Mouse (Mus musculus) limb, embryonic 11.5 days (tissue): ENCODE measurements around the gene Gm28047. TPM values are rescaled to one million over a fixed set of nuclear protein-coding genes. Genes with fewer than 3 reads are reported as not detected.

Experiments used
- ATAC-seq: fragments of 200-750 bp; cut with Nextera tagmentation; 2 replicates; pipeline ENCODE4 v1.8.0; 2017; ENCODE audit warnings: low read depth; ENCODE audit not compliant: insufficient number of reproducible peaks, low FRiP score, low TSS enrichment
- DNase-seq: peaks from one replicate; pipeline ENCODE4 v3.0.0-alpha.2; 2015; ENCODE audit warnings: low spot score
- H3K27ac ChIP-seq: fragments of 300-500 bp; sonication (generic); replicated peaks from 2 replicates; pipeline ENCODE4 v1.5.1; 2014; ENCODE audit warnings: low read depth, mild to moderate bottlenecking, low read length
- H3K27me3 ChIP-seq: fragments of 300-500 bp; sonication (generic); 2 replicates; pipeline ENCODE4 v1.6.1; 2014; ENCODE audit warnings: mild to moderate bottlenecking, low read length, mixed read lengths; ENCODE audit not compliant: control insufficient read depth, insufficient read depth
- H3K36me3 ChIP-seq: fragments of 300-500 bp; sonication (generic); 2 replicates; pipeline ENCODE4 v1.6.1; 2014; ENCODE audit warnings: mild to moderate bottlenecking, low read length, moderate library complexity, mixed read lengths; ENCODE audit not compliant: control insufficient read depth, insufficient read depth
- H3K4me1 ChIP-seq: fragments of 300-500 bp; sonication (generic); 2 replicates; pipeline ENCODE4 v1.6.1; 2014; ENCODE audit warnings: low read length, mixed read lengths; ENCODE audit not compliant: control insufficient read depth, insufficient read depth
- H3K4me2 ChIP-seq: fragments of 300-500 bp; sonication (generic); 2 replicates; pipeline ENCODE4 v1.6.1; 2014; ENCODE audit warnings: low read depth, mild to moderate bottlenecking, moderate library complexity; ENCODE audit not compliant: severe bottlenecking
- H3K4me3 ChIP-seq: fragments of 300-500 bp; sonication (generic); 2 replicates; pipeline ENCODE4 v1.5.1; 2014; ENCODE audit warnings: low read depth, low read length
- H3K9ac ChIP-seq: fragments of 300-500 bp; sonication (generic); 2 replicates; pipeline ENCODE4 v1.6.1; 2014; ENCODE audit warnings: mild to moderate bottlenecking, low read length
- H3K9me3 ChIP-seq: fragments of 300-500 bp; sonication (generic); 2 replicates; pipeline ENCODE4 v1.6.1; 2016; ENCODE audit warnings: low read length; ENCODE audit not compliant: control insufficient read depth
- WGBS: fragments of 180-500 bp; shearing (Covaris S2); extraction: QIAGEN DNeasy Blood & Tissue Kit; methylation state at CpG from one replicate; pipeline ENCODE4 v1.1.7; 2014; 5-methylcytosine and 5-hydroxymethylcytosine counted together
- polyA plus RNA-seq: library from polyadenylated mRNA; unstranded; fragments of >200 nt; fragmentation: Nextera tagmentation; extraction: Ambion mirVana; gene quantifications from 2 replicates; pipeline ENCODE4 v1.2.1, GENCODE M21; 2014

Gene Gm28047
- polyA plus RNA-seq, 1 experiment from 2014 or later, result not detected

DNA sequence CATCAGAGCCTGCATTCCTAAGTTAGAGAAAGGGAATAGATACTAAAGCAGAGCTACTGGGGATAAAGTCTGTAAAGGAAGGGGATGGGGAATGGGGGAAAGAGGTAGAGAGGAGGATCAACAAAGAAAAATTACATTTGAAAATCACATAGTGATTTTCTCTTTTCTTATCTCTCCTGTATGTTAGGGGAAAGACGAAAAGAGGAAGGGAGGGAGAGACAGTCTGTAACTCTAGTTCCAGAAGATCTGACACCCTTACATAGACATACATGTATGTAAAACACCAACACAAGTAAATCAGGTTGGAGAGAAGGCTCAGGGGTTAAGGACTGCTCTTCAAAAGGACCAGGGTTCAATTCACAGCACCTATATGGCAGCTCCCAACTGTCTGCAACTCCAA is 43.7 kb downstream of the Gm28047 start:
- Histone ChIP-seq H3K27me3 (no peaks in the 10 kb centered on the region), H3K27ac (no peak overlapping the region), H3K4me2 (no peak overlapping the region), H3K9me3 (no peaks in the 10 kb centered on the region), H3K9ac (no peak overlapping the region), H3K4me1 (no peaks in the 10 kb centered on the region), H3K4me3 (no peak overlapping the region), H3K36me3 (no peaks in the 10 kb centered on the region)
- WGBS, result 86% methylated on average over 1 of the region's 1 CpGs
- ATAC-seq (no peak), DNase-seq (no peak)

DNA sequence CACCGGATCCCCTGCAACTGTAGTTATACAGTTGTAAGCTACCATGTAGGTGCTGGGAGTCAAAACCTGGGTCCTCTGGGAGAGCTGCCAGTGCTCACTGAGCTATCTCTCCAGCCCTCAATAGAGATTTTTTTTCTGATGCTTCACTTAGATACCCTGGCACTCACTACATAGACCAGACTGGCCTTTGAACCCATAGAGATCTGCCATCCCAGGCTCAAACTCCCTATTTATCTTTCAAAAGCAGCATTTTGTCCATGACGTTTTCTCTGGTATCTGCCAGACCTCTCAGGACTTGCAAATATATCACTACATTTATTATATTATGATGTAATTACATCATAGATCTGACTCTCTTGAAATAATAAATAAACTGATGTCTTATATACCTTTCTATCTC is 46.5 kb downstream of the Gm28047 start:
- Histone ChIP-seq H3K4me1 (no peaks in the 10 kb centered on the region), H3K27ac (no peak overlapping the region), H3K4me3 (no peak overlapping the region), H3K36me3 (no peaks in the 10 kb centered on the region), H3K4me2 (no peak overlapping the region), H3K27me3 (no peaks in the 10 kb centered on the region), H3K9me3 (no peaks in the 10 kb centered on the region), H3K9ac (no peak overlapping the region)
- DNase-seq (no peak), ATAC-seq (no peak)
- WGBS, result 85% methylated on average over 2 of the region's 2 CpGs

DNA sequence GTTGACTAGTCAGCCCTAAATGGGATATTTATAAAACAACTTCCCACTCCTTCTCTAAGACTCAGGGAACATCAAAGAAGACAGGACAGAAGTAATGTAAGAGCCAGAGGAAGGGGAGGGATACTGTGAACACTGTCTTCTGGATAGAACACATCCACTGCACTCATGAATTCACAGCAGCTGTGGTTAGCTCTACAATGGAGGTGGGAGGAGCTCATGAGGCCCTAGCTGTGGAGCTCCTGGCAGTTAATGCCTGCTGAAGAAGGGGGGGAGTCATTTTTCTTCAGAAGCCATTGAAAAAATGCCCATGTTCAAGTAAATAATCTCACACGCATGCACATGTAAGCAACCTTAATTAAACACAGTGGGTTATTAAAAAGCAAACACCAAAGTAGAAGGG is 47.9 kb downstream of the Gm28047 start:
- ATAC-seq (no peak), DNase-seq (no peak)
- H3K36me3 ChIP-seq, result no peaks in the 10 kb centered on the region
- no peak overlapping the region for H3K9ac ChIP-seq
- H3K4me3 ChIP-seq, result no peak overlapping the region
- H3K4me1 ChIP-seq, result no peaks in the 10 kb centered on the region
- H3K9me3 ChIP-seq, result no peaks in the 10 kb centered on the region
- WGBS, result 83% methylated on average over 1 of the region's 1 CpGs
- no peak overlapping the region for H3K27ac ChIP-seq
- no peak overlapping the region for H3K4me2 ChIP-seq
- no peaks in the 10 kb centered on the region for H3K27me3 ChIP-seq

DNA sequence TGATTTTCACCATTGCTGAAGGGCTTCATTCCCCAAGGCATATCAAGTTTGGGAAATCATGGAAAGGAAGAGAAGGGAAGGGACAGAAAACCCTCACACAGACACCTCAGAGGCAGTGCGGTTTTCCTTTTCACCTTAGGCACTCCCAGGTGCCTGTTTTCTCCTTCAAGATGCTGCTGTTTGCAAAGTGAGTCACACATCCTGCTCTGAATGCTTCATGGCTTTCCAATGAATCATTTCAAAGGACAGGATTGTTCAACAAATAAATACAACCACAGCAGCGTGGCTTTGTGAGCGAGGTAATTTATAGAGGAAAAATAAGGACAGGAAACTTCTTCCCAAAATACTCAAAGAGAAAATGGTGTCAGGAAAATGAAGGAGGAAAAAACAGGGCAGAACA is 52.8 kb downstream of the Gm28047 start:
- H3K27ac ChIP-seq, result no peak overlapping the region
- H3K36me3 ChIP-seq, result no peaks in the 10 kb centered on the region
- no peak overlapping the region for H3K4me2 ChIP-seq
- H3K9me3 ChIP-seq, result no peaks in the 10 kb centered on the region
- H3K27me3 ChIP-seq, result no peaks in the 10 kb centered on the region
- no peak for DNase-seq
- no peak overlapping the region for H3K4me3 ChIP-seq
- H3K4me1 ChIP-seq, result no peaks in the 10 kb centered on the region
- H3K9ac ChIP-seq, result no peak overlapping the region
- ATAC-seq, result no peak
- 91% methylated on average over 3 of the region's 3 CpGs for WGBS

DNA sequence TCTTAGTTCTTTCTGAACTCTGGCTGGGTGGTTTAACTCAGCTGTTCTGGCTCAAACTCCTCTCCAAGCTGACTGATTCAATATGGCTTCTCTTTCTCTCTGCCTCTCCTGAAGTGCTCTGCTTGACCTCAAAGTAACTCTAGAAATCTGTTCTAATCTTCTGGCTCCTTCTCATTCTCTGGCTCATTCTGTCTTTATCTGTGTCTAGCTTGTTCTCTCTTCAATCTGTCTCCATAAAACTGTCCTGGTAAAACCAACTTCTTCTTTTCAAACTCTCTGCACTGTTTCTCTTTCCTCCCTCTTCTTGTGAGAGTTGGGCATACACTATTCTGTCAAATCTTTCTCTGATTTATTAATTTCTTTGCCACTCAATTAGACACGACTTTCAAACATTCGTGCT is 57.0 kb downstream of the Gm28047 start:
- H3K27ac ChIP-seq, result no peak overlapping the region
- H3K4me2 ChIP-seq, result no peak overlapping the region
- no peak overlapping the region for H3K4me3 ChIP-seq
- H3K27me3 ChIP-seq, result no peaks in the 10 kb centered on the region
- WGBS, result 85% methylated on average over 2 of the region's 2 CpGs
- no peaks in the 10 kb centered on the region for H3K4me1 ChIP-seq
- DNase-seq (no peak), ATAC-seq (no peak)
- H3K9me3 ChIP-seq, result no peaks in the 10 kb centered on the region
- no peak overlapping the region for H3K9ac ChIP-seq
- H3K36me3 ChIP-seq, result no peaks in the 10 kb centered on the region

DNA sequence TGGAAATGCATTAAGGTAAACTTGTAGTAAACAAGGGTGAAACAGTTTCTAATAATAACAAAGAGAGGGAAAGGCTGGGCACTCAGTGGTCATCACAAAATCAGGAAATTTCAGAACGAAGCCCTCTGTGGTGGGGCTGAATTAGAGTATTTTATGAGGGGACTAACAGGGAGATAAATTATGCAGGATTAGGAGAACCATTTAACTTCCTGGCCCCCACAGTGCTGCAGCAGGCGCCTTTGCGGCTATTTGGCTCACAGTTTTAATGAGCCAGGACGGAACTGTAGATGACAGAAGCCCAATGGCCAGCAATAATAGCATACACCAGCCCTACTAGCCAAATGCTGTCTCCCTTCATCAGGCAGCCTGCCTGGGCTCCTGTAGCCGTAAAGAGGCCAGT is 61.2 kb downstream of the Gm28047 start:
- Histone ChIP-seq H3K4me2 (no peak overlapping the region), H3K27me3 (no peaks in the 10 kb centered on the region), H3K36me3 (no peaks in the 10 kb centered on the region), H3K4me1 (no peaks in the 10 kb centered on the region), H3K9me3 (no peaks in the 10 kb centered on the region), H3K9ac (no peak overlapping the region), H3K27ac (no peak overlapping the region), H3K4me3 (no peak overlapping the region)
- DNase-seq (no peak), ATAC-seq (no peak)
- 49% methylated on average over 5 of the region's 5 CpGs for WGBS

DNA sequence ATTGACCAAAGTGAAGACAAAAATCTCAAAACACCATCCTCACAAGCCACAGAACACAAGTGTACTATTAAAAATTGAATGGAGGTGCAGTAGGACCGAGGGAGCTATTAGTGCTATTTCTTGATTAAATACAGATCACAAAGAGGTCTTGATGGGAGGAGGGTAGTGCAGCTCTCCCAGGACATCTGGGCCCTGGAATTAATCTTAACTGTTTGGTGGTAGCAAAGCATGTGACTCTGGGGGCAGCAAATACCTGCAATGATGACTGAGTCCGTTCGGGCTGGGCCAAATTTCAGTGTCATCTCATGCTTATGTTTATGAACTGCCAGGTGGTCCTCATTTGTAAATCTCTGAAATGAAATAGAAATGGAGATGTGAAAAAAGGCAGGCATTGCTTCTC is 61.8 kb downstream of the Gm28047 start:
- DNase-seq (no peak), ATAC-seq (no peak)
- 69% methylated on average over 3 of the region's 3 CpGs for WGBS

DNA sequence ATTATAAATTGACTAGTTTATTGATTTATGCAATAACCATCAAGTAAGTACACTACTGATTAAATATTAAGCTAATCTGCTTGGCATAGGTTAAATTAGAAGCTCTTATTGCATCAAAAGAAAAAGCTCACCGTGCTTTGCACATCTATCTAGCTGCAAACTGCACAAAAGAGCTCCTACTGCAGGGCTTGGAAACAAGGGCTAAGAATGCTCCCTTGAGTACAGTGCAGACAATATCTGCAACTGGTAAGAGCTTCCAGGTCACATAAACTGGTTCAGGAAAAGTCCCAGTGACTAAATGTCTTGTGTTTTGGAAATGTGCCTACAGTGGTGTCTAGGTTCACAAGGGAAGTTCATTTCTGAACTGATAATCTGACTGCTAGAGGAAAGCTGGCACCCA is 62.4 kb downstream of the Gm28047 start:
- H3K4me1 ChIP-seq, result no peaks in the 10 kb centered on the region
- ATAC-seq, result no peak

More for the DNA sequence above, 61.8 kb downstream of the Gm28047 start:
- Histone ChIP-seq H3K4me3 (no peak overlapping the region), H3K9ac (no peak overlapping the region), H3K27me3 (no peaks in the 10 kb centered on the region), H3K4me1 (no peaks in the 10 kb centered on the region), H3K4me2 (no peak overlapping the region), H3K9me3 (no peaks in the 10 kb centered on the region), H3K27ac (no peak overlapping the region), H3K36me3 (no peaks in the 10 kb centered on the region)

DNA sequence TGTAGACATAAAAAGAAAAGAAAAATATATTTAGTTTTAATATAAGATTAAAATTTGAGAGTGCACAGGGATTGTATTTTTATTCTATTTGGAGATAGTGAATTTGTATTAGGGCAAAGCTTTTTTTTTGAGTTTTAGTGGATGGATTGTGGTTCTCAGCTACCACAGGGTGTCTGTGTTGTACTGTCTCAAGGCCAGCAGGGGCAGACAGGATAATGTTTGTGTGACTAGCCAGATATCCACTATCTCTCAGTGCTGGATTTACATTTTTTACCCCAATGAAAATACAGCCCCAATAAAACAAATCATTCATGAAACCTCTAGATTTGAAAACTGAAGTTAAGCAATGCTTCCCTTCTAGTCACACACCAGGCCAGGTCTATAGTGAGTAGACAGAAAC is 67.3 kb downstream of the Gm28047 start:
- no peak for DNase-seq
- Histone ChIP-seq H3K27me3 (no peaks in the 10 kb centered on the region), H3K4me3 (no peak overlapping the region), H3K4me1 (no peaks in the 10 kb centered on the region), H3K9me3 (no peaks in the 10 kb centered on the region), H3K4me2 (no peak overlapping the region), H3K9ac (no peak overlapping the region), H3K36me3 (peaks cover 6% of the 10 kb centered on the region; the same call in 1 of the 2 replicates), H3K27ac (no peak overlapping the region)
- ATAC-seq, result no peak

More for the DNA sequence above, 62.4 kb downstream of the Gm28047 start:
- DNase-seq, result no peak
- H3K36me3 ChIP-seq, result no peaks in the 10 kb centered on the region
- H3K9me3 ChIP-seq, result no peaks in the 10 kb centered on the region
- 95% methylated on average over 1 of the region's 1 CpGs for WGBS
- H3K4me2 ChIP-seq, result no peak overlapping the region
- H3K27me3 ChIP-seq, result no peaks in the 10 kb centered on the region
- no peak overlapping the region for H3K9ac ChIP-seq
- H3K27ac ChIP-seq, result no peak overlapping the region
- H3K4me3 ChIP-seq, result no peak overlapping the region
